Mouse (Mus musculus): ENCODE measurements around the gene Dnaja2.

Dnaja2 gene

GRCm38 (mm10) chr8:85556986-85557600, 1.9 kb upstream of the Dnaja2 start:
- DNase-seq (ENCODE audit: inconsistent age in 2 of 2, low spot score in 1 of 2) = no peak

DNA sequence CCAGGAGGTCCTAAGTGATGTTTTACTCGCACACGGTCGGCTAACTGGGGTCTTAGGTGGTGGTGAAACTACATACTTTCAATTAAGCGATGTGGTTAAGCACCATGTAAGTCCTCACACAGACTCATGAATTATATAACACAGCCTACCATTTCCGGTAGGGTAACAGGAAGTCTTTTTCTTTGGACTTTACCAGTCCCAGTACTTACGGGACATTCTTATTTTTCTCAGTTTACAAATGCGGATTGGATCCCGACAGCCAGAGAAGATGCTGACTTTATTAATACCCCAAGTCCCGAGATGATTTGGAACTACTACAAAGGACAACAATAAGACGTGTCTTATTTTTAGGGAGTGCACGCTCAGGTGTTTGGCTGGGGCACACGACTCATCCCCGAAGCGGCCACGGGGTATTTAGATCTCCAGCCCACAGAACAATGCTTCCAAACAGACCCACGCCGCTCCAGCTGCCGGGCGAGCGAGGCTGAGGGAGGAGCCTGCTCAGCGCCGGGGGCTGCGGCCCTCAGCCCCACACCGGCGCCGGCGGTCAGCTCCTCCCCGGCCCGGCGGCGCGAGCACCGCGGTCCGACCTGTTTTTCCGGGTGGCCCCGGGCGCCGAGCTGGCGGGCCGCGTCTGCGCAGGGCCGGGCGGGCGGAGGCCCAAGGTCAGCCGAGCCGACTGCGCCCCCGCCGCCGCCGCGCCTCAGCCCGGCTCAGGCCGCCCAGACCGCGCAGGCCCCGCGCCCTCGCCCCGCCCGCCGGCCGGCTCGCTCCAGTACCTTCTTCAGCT, 558 bp downstream of the Dnaja2 start:
- DNase-seq (ENCODE audit: inconsistent age in 2 of 2, low spot score in 1 of 2) = peak; percentile 35 to 85

GRCm38 (mm10) chr8:85551934-85552333, 3.2 kb downstream of the Dnaja2 start:
- no peak for DNase-seq (ENCODE audit: inconsistent age in 2 of 2, low spot score in 1 of 2)

DNA sequence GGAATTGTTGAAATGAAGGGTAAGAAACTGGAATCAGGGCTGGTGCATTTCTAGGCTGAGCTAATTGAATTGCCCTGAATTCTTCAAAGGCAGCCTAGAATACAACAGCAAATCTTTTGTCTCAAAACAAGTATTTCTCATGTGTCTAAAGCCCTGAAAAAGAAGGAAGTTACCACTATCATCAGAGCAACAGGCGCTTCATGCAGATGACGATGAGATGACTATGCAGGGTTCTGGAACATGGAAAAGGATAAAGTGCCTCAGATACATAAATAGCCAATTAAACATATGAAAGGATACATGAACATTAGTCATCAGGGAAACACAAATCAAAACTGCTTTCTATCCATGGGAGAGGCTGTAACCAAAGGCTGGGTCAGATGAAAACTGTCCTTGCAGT, 18.8 kb downstream of the Dnaja2 start:
- DNase-seq (ENCODE audit: inconsistent age in 2 of 2, low spot score in 1 of 2) = no peak

DNA sequence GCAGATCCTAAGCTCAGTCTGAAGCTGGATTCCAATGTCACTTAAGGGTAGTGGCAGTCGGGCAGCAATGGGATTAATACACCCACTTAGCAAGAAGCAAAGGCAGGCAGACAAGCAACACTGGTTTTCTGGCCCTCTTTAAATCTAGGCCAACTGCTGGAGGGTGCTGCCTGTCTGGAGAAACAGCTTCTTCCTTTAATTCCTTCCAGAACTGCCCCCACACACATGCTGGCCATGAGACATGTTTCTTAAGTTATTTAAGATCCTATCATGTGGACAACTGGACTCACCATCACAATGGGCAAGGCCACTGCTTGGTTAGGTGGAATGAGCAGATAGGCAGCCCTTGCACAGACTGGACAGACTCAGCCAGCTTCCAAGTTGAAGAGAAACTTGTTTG, 21.0 kb downstream of the Dnaja2 start:
- no peak for DNase-seq (ENCODE audit: inconsistent age in 2 of 2, low spot score in 1 of 2)

DNA sequence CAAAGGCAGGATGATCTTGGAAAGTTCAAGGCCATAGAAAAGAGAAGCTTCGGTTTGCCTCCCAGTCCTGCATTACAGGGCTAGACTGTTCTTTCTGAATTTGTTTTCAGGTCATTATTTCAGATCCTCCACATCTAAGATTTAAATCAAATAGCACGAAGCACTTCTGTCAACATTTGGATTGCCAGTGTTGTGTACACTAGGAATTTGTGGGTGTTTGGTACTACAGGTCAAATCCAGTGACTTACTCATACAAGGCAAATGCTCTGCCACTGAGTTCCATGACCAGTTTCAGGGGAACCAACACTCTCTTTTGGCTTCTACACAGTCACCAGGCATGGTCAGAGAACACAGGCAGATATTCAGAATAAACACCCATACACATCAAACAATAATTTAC, 21.7 kb downstream of the Dnaja2 start:
- DNase-seq (ENCODE audit: inconsistent age in 2 of 2, low spot score in 1 of 2) = no peak

- no peak for DNase-seq (ENCODE audit: inconsistent age in 2 of 2, low spot score in 1 of 2)
Observed at GRCm38 (mm10) chr8:85532843-85533242, 22.3 kb downstream of the Dnaja2 start.

DNA sequence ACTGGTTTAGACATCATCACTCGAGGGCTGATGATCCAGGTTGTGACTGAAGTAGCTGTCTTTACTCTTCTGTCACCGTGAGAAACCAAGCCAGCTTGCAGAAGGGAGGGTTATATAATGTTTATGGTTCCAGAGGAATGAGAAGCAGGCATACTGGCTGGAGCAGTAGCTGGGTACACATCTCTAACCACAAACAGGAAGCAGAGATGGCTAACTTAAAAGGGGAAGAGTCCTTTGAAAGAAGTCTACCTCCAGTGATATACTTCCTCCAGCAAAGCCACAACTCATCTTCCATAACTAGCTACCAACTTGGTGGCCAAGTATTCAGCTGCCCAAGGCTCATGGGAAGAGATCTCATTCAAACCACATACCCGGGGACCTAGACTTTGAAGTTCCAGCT, 23.7 kb downstream of the Dnaja2 start:
- DNase-seq (ENCODE audit: inconsistent age in 2 of 2, low spot score in 1 of 2) = no peak

GRCm38 (mm10) chr8:85530717-85531116, 24.4 kb downstream of the Dnaja2 start:
- DNase-seq (ENCODE audit: inconsistent age in 2 of 2, low spot score in 1 of 2) = no peak

GRCm38 (mm10) chr8:85528959-85529358, 26.2 kb downstream of the Dnaja2 start:
- DNase-seq (ENCODE audit: inconsistent age in 2 of 2, low spot score in 1 of 2) = peak in 1 of 2 experiments; percentile 52

DNA sequence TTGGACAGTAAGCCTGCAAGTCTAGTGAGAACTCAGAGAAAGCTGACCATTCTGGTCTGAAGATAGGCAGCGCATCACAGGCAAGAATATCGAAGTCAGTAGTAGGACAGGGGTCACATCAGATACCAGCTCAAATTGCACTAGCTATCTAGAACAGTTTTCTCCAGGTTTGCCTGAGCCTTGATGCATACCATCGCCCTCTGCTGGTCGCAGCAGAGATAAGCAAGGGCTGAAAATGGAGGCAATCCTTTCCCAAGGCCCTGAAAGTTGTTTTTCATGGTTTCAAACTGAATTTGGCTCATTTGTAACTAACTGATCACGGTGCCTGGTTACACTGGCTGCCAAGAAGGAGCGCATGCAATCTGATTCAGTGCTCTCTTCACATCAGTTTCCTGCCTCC, 29.0 kb downstream of the Dnaja2 start:
- peak; percentile 48 to 81 for DNase-seq (ENCODE audit: inconsistent age in 2 of 2, low spot score in 1 of 2)

- no peak for DNase-seq (ENCODE audit: inconsistent age in 2 of 2, low spot score in 1 of 2)
Observed at GRCm38 (mm10) chr8:85524086-85524485, 31.1 kb downstream of the Dnaja2 start.

DNA sequence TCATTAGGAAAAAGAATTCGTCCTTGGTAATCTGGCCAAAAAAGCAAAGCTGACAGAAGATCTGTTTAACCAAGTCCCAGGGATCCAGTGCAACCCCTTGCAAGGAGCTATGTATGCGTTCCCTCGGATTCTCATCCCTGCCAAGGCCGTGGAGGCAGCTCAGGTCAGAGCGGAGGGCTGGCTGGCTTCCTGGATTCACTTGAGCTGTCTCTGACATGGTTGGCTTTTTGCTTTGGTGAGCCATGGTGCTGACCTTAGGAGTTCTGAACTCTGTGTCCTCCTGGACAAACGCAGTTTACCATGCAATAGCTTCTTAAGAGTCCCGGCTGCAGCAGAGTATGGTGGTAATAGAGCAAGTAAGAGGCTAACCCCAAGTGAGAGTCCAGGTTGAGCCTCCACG, 33.8 kb downstream of the Dnaja2 start:
- peak; percentile 75 to 77 for DNase-seq (ENCODE audit: inconsistent age in 2 of 2, low spot score in 1 of 2)

- no peak for DNase-seq (ENCODE audit: inconsistent age in 2 of 2, low spot score in 1 of 2)
Observed at GRCm38 (mm10) chr8:85520586-85520985, 34.6 kb downstream of the Dnaja2 start.

- no peak for DNase-seq (ENCODE audit: inconsistent age in 2 of 2, low spot score in 1 of 2)
Observed at GRCm38 (mm10) chr8:85517956-85518355, 37.2 kb downstream of the Dnaja2 start.

- no peak for DNase-seq (ENCODE audit: inconsistent age in 2 of 2, low spot score in 1 of 2)
Observed at GRCm38 (mm10) chr8:85517336-85517735, 37.8 kb downstream of the Dnaja2 start.

- DNase-seq (ENCODE audit: inconsistent age in 2 of 2, low spot score in 1 of 2) = no peak
Observed at GRCm38 (mm10) chr8:85515391-85515790, 39.8 kb downstream of the Dnaja2 start.

DNA sequence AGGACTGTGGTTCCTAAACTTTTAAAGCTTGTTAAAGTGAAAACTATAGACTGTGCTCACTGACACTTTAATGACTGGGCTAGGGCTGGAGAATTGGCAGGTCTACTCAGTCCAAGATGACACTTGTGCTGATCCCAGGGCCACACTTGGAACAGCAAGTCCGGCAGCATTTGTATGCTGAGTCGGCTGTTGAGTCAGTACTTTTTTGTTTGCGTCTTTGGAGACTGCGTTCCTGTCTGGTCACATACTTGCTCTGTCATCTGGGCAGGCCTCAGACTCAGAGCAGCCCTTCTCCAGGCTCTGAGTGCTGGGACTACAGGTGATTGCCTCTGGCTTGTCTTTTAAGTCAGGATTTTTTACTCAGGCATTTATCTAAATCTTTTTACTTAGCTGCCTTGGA, 41.9 kb downstream of the Dnaja2 start:
- peak; percentile 53 to 62 for DNase-seq (ENCODE audit: inconsistent age in 2 of 2, low spot score in 1 of 2)

DNA sequence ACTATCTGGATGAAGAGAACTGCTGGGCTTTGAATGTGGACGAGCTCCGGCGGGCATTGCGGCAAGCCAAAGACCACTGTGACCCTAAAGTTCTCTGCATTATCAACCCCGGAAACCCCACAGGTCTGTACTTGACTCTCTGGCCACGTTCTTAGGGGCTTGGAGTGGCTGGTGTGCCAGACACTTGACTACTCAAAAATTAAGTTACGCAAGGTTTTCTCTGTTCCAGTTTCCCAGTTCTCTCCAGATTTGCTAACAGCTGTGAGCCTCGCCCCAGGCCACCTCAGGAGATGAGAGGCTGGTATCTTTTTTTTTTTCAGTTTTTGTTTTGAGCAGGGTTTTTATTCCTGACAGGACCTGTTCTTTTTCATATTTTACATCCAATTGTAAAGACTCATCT, 42.9 kb downstream of the Dnaja2 start:
- DNase-seq (ENCODE audit: inconsistent age in 2 of 2, low spot score in 1 of 2) = no peak

DNA sequence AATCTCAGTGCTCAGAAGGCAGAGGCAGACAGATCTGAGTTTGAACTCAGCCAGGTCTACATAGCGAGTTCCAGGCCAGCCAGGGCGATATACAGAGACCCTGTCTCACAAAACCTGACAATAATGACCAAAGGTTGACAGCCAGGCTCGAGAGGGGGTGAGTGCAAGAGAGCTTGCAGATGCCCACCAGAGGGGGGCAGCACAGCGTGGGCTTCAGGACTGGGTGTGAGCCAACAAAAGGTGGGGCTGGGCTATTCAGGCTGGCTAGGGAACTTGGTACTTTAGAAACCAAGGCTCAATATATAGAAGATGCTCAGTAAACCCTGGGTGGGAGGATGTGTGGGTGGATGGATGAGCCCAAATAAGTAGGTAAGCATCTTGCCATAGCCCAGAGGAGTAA, 46.5 kb downstream of the Dnaja2 start:
- no peak for DNase-seq (ENCODE audit: inconsistent age in 2 of 2, low spot score in 1 of 2)

DNA sequence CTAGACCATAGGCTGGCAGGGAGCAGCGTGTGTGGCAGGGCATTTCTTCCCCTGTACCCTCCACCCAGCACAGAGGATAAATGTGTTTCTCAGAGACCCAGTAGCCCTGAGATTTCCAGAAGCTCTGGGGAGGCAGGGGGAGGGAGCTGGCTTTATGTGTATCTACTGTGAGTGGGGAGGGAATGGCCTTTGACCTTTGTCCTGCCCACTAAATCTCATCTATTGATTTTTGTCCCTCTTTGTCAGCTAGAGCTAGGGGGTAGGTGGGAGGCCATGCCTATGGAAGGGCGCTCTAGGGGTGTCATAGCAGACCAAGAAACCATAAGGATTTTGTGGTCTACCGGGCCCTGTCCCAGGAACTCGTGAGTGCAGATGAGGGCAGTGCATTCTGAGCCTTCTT, 48.5 kb downstream of the Dnaja2 start:
- no peak for DNase-seq (ENCODE audit: inconsistent age in 2 of 2, low spot score in 1 of 2)

GRCm38 (mm10) chr8:85504704-85505103, 50.4 kb downstream of the Dnaja2 start:
- DNase-seq (ENCODE audit: inconsistent age in 2 of 2, low spot score in 1 of 2) = no peak

DNA sequence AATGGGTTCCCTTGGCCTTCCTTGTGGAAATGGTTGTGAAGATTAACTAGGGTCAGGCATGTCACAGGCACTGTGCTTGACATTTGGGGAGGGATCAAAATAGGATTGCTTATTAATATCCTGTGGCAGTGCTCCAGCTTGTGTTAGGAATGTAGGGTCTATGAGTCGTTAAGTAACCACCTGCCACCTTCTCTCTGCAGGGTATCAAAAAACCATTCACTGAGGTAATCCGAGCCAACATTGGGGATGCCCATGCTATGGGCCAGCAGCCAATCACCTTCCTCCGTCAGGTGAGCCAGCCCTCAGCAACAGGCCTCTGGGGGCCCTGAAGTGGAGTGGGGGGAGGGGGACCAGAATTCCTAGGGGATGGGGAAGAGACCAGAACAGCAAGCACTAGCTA, 52.1 kb downstream of the Dnaja2 start:
- DNase-seq (ENCODE audit: inconsistent age in 2 of 2, low spot score in 1 of 2) = no peak
